Mouse (Mus musculus) spleen, adult 2 months (tissue): ENCODE data around the gene Rora.

Experiments
- CTCF ChIP-seq: fragments of 200-500 bp; IDR thresholded peaks from 2 replicates; pipeline ENCODE4 v1.5.1; 2011; ENCODE audit warnings: mild to moderate bottlenecking, inconsistent platforms; ENCODE audit not compliant: insufficient read depth, insufficient read length, insufficient replicate concordance; ENCODE audit errors: extremely low read depth
- POLR2A ChIP-seq: fragments of 200-500 bp; IDR thresholded peaks from 2 replicates; pipeline ENCODE4 v1.6.1; 2011; ENCODE audit warnings: low read depth, low read length, inconsistent platforms

- TF ChIP-seq POLR2A (no peak), CTCF (no peak)
Measured at GRCm38 (mm10) chr9:69050856-69051255, 397.3 kb downstream of the Rora start.
